Comparison of ENCODE assay signal across 23 mouse cellular contexts in the genomic region with DNA sequence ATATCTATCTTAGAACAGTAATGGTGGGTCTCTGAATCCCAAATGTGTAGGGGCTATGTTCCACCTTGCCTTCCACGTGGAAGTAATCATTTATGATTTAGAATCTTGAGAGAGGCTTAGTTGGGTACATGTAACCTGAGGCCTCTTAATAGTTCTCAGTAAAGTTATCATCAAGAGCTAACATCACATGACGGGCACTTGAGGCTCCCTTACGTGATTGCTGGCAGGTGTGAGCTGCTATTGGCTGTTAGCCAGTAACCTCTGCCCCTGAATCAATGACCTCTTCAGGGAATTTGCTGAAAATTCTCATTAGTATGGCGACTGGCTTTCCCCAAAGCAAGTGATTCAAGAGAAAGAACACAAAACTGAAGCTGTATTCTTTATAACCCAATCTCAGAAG. TPM values are rescaled to one million over a fixed set of nuclear protein-coding genes. Genes with fewer than 3 reads are reported as not detected.
DNase-seq lines count a peak whose midpoint lies in the region; ATAC-seq and TF ChIP-seq lines count a peak whose summit lies in the region.
"Had no signal": no experiment of that assay in that cellular context is flagged by ENCODE, and none has a peak within 500 bp of the region (broad histone marks: within the 10 kb centered on the region; RNA-seq: fewer than 3 reads in every experiment).

No protein-coding gene starts in this region.

- ATAC-seq in liver, postnatal 0 days, result no peak
- ATAC-seq in liver, embryonic 11.5 days (replicated peaks; ENCODE audit: low FRiP score), result no peak
- ATAC-seq in intestine, postnatal 0 days, result peak; percentile 77
- no peak for ATAC-seq in forebrain, embryonic 13.5 days
- ATAC-seq: forebrain, embryonic 14.5 days had no signal

- no peak overlapping the region for H3K4me2 ChIP-seq in liver, postnatal 0 days (ENCODE audit: low read depth, low read length)
- no peak overlapping the region for H3K4me2 ChIP-seq in liver, embryonic 11.5 days
- H3K4me2 ChIP-seq in intestine, postnatal 0 days (replicated peaks; ENCODE audit: low read depth), result no peak overlapping the region
- no peak overlapping the region for H3K4me2 ChIP-seq in forebrain, embryonic 13.5 days
- H3K4me2 ChIP-seq: embryonic facial prominence, embryonic 12.5 days; lung, embryonic 15.5 days had no signal

- H3K36me3 ChIP-seq in liver, postnatal 0 days (replicated peaks; ENCODE audit: insufficient read depth, low read length), result no peaks in the 10 kb centered on the region
- no peaks in the 10 kb centered on the region for H3K36me3 ChIP-seq in liver, embryonic 11.5 days (ENCODE audit: control insufficient read depth, insufficient read depth, low read length)
- no peaks in the 10 kb centered on the region for H3K36me3 ChIP-seq in intestine, postnatal 0 days (ENCODE audit: control insufficient read depth, insufficient read depth)
- H3K36me3 ChIP-seq in forebrain, embryonic 13.5 days (ENCODE audit: poor library complexity, severe bottlenecking), result no peaks in the 10 kb centered on the region
- H3K36me3 ChIP-seq: embryonic facial prominence, embryonic 12.5 days; G1E; heart, embryonic 10.5 days; hindbrain, embryonic 10.5 days; lung, embryonic 15.5 days had no signal

- 50% methylated on average over 4 of the region's 4 CpGs for WGBS in liver, postnatal 0 days (ENCODE audit: insufficient replicate concordance)
- 54% methylated on average over 4 of the region's 4 CpGs for WGBS in liver, embryonic 11.5 days
- WGBS in intestine, postnatal 0 days, result 23% methylated on average over 4 of the region's 4 CpGs
- WGBS in forebrain, embryonic 13.5 days, result 64% methylated on average over 4 of the region's 4 CpGs

- no peaks in the 10 kb centered on the region for H3K9me3 ChIP-seq in liver, postnatal 0 days (ENCODE audit: low read length)
- no peaks in the 10 kb centered on the region for H3K9me3 ChIP-seq in liver, embryonic 11.5 days (ENCODE audit: control insufficient read depth, low read length)
- H3K9me3 ChIP-seq in intestine, postnatal 0 days (ENCODE audit: control insufficient read depth), result no peaks in the 10 kb centered on the region
- no peaks in the 10 kb centered on the region for H3K9me3 ChIP-seq in forebrain, embryonic 13.5 days (replicated peaks)
- H3K9me3 ChIP-seq: embryonic facial prominence, embryonic 12.5 days; G1E; heart, embryonic 10.5 days; hindbrain, embryonic 10.5 days; lung, embryonic 15.5 days had no signal

- no peak overlapping the region for H3K4me3 ChIP-seq in liver, postnatal 0 days (ENCODE audit: low read depth, low read length)
- H3K4me3 ChIP-seq in liver, embryonic 11.5 days (ENCODE audit: low read depth, low read length), result no peak overlapping the region
- H3K4me3 ChIP-seq in intestine, postnatal 0 days (ENCODE audit: low read depth, low read length), result no peak overlapping the region
- no peak overlapping the region for H3K4me3 ChIP-seq in forebrain, embryonic 13.5 days
- H3K4me3 ChIP-seq: embryonic facial prominence, embryonic 12.5 days; erythroblast, embryonic 14.5 days; heart, embryonic 10.5 days; hindbrain, embryonic 10.5 days; layer of hippocampus, adult 2 months; lung, embryonic 15.5 days had no signal

- TF ChIP-seq EP300 in liver, postnatal 0 days (IDR thresholded peaks at IDR 0.05; ENCODE audit: low read depth), result no peak

- H3K4me1 ChIP-seq in liver, postnatal 0 days (ENCODE audit: insufficient read depth), result no peaks in the 10 kb centered on the region
- H3K4me1 ChIP-seq in liver, embryonic 11.5 days (replicated peaks; ENCODE audit: control insufficient read depth, insufficient read depth, low read length), result no peaks in the 10 kb centered on the region
- peaks cover 13% of the 10 kb centered on the region for H3K4me1 ChIP-seq in intestine, postnatal 0 days (replicated peaks; ENCODE audit: control insufficient read depth, insufficient read depth, low read length)
- no peaks in the 10 kb centered on the region for H3K4me1 ChIP-seq in forebrain, embryonic 13.5 days

- H3K27me3 ChIP-seq in liver, postnatal 0 days (ENCODE audit: insufficient read depth, low read length), result no peaks in the 10 kb centered on the region
- H3K27me3 ChIP-seq in liver, embryonic 11.5 days (replicated peaks; ENCODE audit: control insufficient read depth, insufficient read depth, low read length), result no peaks in the 10 kb centered on the region
- no peaks in the 10 kb centered on the region for H3K27me3 ChIP-seq in intestine, postnatal 0 days (replicated peaks; ENCODE audit: control insufficient read depth, insufficient read depth, low read length)
- H3K27me3 ChIP-seq in forebrain, embryonic 13.5 days, result no peaks in the 10 kb centered on the region
- H3K27me3 ChIP-seq: embryonic facial prominence, embryonic 12.5 days; lung, embryonic 15.5 days had no signal

- H3K9ac ChIP-seq in liver, postnatal 0 days (replicated peaks), result no peak overlapping the region
- H3K9ac ChIP-seq in liver, embryonic 11.5 days (ENCODE audit: low read depth, low read length), result no peak overlapping the region
- no peak overlapping the region for H3K9ac ChIP-seq in intestine, postnatal 0 days (ENCODE audit: low read depth, low read length)
- H3K9ac ChIP-seq in forebrain, embryonic 13.5 days, result no peak overlapping the region
- H3K9ac ChIP-seq: embryonic facial prominence, embryonic 12.5 days; lung, embryonic 15.5 days had no signal

- no peak overlapping the region for H3K27ac ChIP-seq in liver, postnatal 0 days (ENCODE audit: low read depth)
- no peak overlapping the region for H3K27ac ChIP-seq in liver, embryonic 11.5 days (ENCODE audit: low read depth, low read length)
- peak overlapping the region; percentile 73 for H3K27ac ChIP-seq in intestine, postnatal 0 days (ENCODE audit: low read depth, low read length)
- no peak overlapping the region for H3K27ac ChIP-seq in forebrain, embryonic 13.5 days
- H3K27ac ChIP-seq: embryonic facial prominence, embryonic 12.5 days; heart, embryonic 10.5 days; hindbrain, embryonic 10.5 days; layer of hippocampus, adult 2 months; lung, embryonic 15.5 days had no signal

- no peak for TF ChIP-seq CTCF in liver, postnatal 0 days (IDR thresholded peaks at IDR 0.05; ENCODE audit: low read depth)
- no peak for TF ChIP-seq CTCF in intestine, postnatal 0 days (IDR thresholded peaks at IDR 0.05; ENCODE audit: low read depth)

- peak; percentile 64 for DNase-seq in heart, adult 11 months
- no peak for DNase-seq in heart, adult 8-10 months (ENCODE audit: low spot score)
- peak; percentile 31 for DNase-seq in liver, postnatal 0 days
- no peak for DNase-seq in liver, embryonic 11.5 days (ENCODE audit: low spot score)
- peak; percentile 39 to 63 for DNase-seq in lung, postnatal 4 days
- DNase-seq in layer of hippocampus, adult 8-10 months (ENCODE audit: low spot score in 2 of 2), result no peak
- DNase-seq: cerebellum, adult 9-10 months; gastrocnemius, postnatal 36 days had no signal

RNA-seq across cellular contexts. Expression of a gene that starts 17.0 kb away (rescaled TPM):
- total RNA-seq in heart, adult 8-10 months (2022), result not detected
- polyA plus RNA-seq in liver, postnatal 0 days (2015; fragmentation: Nextera tagmentation; extraction: Ambion mirVana), result not detected in 2 replicates
- polyA plus RNA-seq in liver, embryonic 11.5 days (2014; fragmentation: Nextera tagmentation; extraction: Ambion mirVana), result 0.19 TPM in 1 of 2 replicates, not detected in the other
- polyA plus RNA-seq in intestine, postnatal 0 days (2015; fragmentation: Nextera tagmentation; extraction: Ambion mirVana), result not detected in 2 replicates
- not detected in 2 replicates for polyA plus RNA-seq in forebrain, embryonic 13.5 days (2015; fragmentation: Nextera tagmentation; extraction: Ambion mirVana)
- total RNA-seq in layer of hippocampus, adult 8-10 months (2022), result not detected
- total RNA-seq: common myeloid progenitor, adult 5-6 weeks; gastrocnemius, postnatal 36 days; layer of hippocampus, adult 2 months; left cerebral cortex, postnatal 25 days had no signal
- polyA plus RNA-seq: erythroblast, embryonic 14.5 days; forebrain, embryonic 14.5 days; G1E; heart, embryonic 10.5 days; heart, postnatal 0 days; midbrain, postnatal 0 days had no signal

RNA-seq across cellular contexts. Expression of a gene that starts 50.5 kb away (rescaled TPM):
- total RNA-seq in heart, adult 8-10 months (2022), result not detected
- not detected in 2 replicates for polyA plus RNA-seq in liver, postnatal 0 days (2015; fragmentation: Nextera tagmentation; extraction: Ambion mirVana)
- polyA plus RNA-seq in liver, embryonic 11.5 days (2014; fragmentation: Nextera tagmentation; extraction: Ambion mirVana), result not detected in 2 replicates
- polyA plus RNA-seq in intestine, postnatal 0 days (2015; fragmentation: Nextera tagmentation; extraction: Ambion mirVana), result not detected in 2 replicates
- polyA plus RNA-seq in forebrain, embryonic 13.5 days (2015; fragmentation: Nextera tagmentation; extraction: Ambion mirVana), result not detected in 2 replicates
- total RNA-seq in layer of hippocampus, adult 8-10 months (2022), result not detected
- total RNA-seq: G1E; gastrocnemius, postnatal 36 days; layer of hippocampus, adult 2 months; left cerebral cortex, postnatal 25 days; neutrophil, adult 5-6 weeks had no signal
- polyA plus RNA-seq: erythroblast, embryonic 14.5 days; forebrain, embryonic 14.5 days; G1E; heart, embryonic 10.5 days; heart, postnatal 0 days; hindbrain, embryonic 10.5 days; lung, embryonic 15.5 days; midbrain, postnatal 0 days had no signal

Comparison
In these comparisons a context has a peak if more than half of its experiments do, and no peak if none do; other contexts are left out.
1. DNase-seq: peak in heart, adult 11 months (single experiment), liver, postnatal 0 days (single experiment) and lung, postnatal 4 days (2 of 2); none in heart, adult 8-10 months (single experiment), liver, embryonic 11.5 days (single experiment) and layer of hippocampus, adult 8-10 months (0 of 2).